Mouse (Mus musculus): Measurements from ENCODE around the gene Tmem79. TPM values are rescaled to one million over a fixed set of nuclear protein-coding genes. Genes with fewer than 3 reads are reported as not detected.
"Not testable (repeated sequence)": the region's sequence is repeated elsewhere in the genome, so short reads cannot be mapped to it uniquely, and the experiment has no call there.

Gene Tmem79
- polyA plus RNA-seq (2016; fragmentation: Nextera tagmentation; extraction: Ambion mirVana): 1.6 and 2.0 TPM in 2 replicates

GRCm38 (mm10) chr3:88336058-88337013 is at the start of gene Tmem79, which contains the start of gene Smg5:
TSS of gene Tmem79 (minus strand) at chr3:88336148.
TSS of gene Smg5 (plus strand) at chr3:88336260.
- WGBS (ENCODE audit: insufficient replicate concordance): 1% methylated on average over 56 of the region's 66 CpGs
- Histone ChIP-seq H3K4me3 (peak within 1 kb of the TSS; percentile 80), H3K4me2 (peak within 1 kb of the TSS; percentile 81), H3K27ac (peak within 1 kb of the TSS; percentile 96), H3K27me3 (replicated peaks) (peaks cover 6% of the 10 kb centered on the region; the same call in 1 of the 2 replicates), H3K36me3 (peaks cover 18% of the 10 kb centered on the region), H3K9ac (peak within 1 kb of the TSS; percentile 89), H3K9me3 (replicated peaks) (no peaks in the 10 kb centered on the region), H3K4me1 (peaks cover 66% of the 10 kb centered on the region)
- peak; percentile 88 for ATAC-seq

GRCm38 (mm10) chr3:88384364-88384763 is 48.4 kb upstream of the Tmem79 start, which contains the start of gene Bglap:
TSS of gene Bglap (minus strand) at chr3:88384464.
- Histone ChIP-seq H3K27ac (no peak within 1 kb of the TSS), H3K27me3 (replicated peaks) (peaks cover 5% of the 10 kb centered on the region; the same call in 1 of the 2 replicates), H3K9ac (no peak within 1 kb of the TSS), H3K4me1 (peaks cover 12% of the 10 kb centered on the region), H3K4me3 (no peak within 1 kb of the TSS), H3K36me3 (no peaks in the 10 kb centered on the region), H3K4me2 (no peak within 1 kb of the TSS), H3K9me3 (replicated peaks) (no peaks in the 10 kb centered on the region)
- 75% methylated on average over 5 of the region's 5 CpGs for WGBS (ENCODE audit: insufficient replicate concordance)
- no peak for ATAC-seq

- H3K4me2 ChIP-seq: peak overlapping the region; percentile 54; the same call in 1 of the 2 replicates
- ATAC-seq: peak; percentile 11; the same call in 1 of the 2 replicates
- WGBS (ENCODE audit: insufficient replicate concordance): 19% methylated on average over 3 of the region's 7 CpGs
Measured at GRCm38 (mm10) chr3:88382383-88382782, 46.4 kb upstream of the Tmem79 start.

GRCm38 (mm10) chr3:88381389-88382315 is 45.7 kb upstream of the Tmem79 start:
- not testable (repeated sequence) for H3K27ac ChIP-seq; H3K4me3 ChIP-seq; H3K9ac ChIP-seq; H3K9me3 ChIP-seq (replicated peaks); H3K27me3 ChIP-seq (replicated peaks); H3K36me3 ChIP-seq
- WGBS (ENCODE audit: insufficient replicate concordance): 12% methylated on average over 20 of the region's 22 CpGs
- peak; percentile 84 for ATAC-seq
- Histone ChIP-seq H3K4me2 (peak overlapping the region; percentile 54), H3K4me1 (peaks cover 13% of the 10 kb centered on the region)

More at GRCm38 (mm10) chr3:88382383-88382782, 46.4 kb upstream of the Tmem79 start:
- peaks cover 12% of the 10 kb centered on the region for H3K4me1 ChIP-seq
- not testable (repeated sequence) for H3K27me3 ChIP-seq (replicated peaks); H3K9ac ChIP-seq; H3K36me3 ChIP-seq; H3K4me3 ChIP-seq; H3K27ac ChIP-seq; H3K9me3 ChIP-seq (replicated peaks)

GRCm38 (mm10) chr3:88378599-88378998 is 42.7 kb upstream of the Tmem79 start, which contains the start of gene Bglap2:
TSS of gene Bglap2 (minus strand) at chr3:88378699.
- H3K27ac ChIP-seq; H3K4me2 ChIP-seq; H3K4me3 ChIP-seq; H3K9me3 ChIP-seq (replicated peaks); H3K36me3 ChIP-seq; ATAC-seq; H3K27me3 ChIP-seq (replicated peaks); H3K9ac ChIP-seq: not testable (repeated sequence)
- H3K4me1 ChIP-seq: peaks cover 20% of the 10 kb centered on the region
- WGBS (ENCODE audit: insufficient replicate concordance): 60% methylated on average over 5 of the region's 5 CpGs

- H3K4me3 ChIP-seq; H3K36me3 ChIP-seq; H3K9me3 ChIP-seq (replicated peaks); H3K27me3 ChIP-seq (replicated peaks); H3K9ac ChIP-seq; H3K27ac ChIP-seq: not testable (repeated sequence)
- ATAC-seq: peak; percentile 14; the same call in 1 of the 2 replicates
- WGBS (ENCODE audit: insufficient replicate concordance): 33% methylated on average over 7 of the region's 7 CpGs
- Histone ChIP-seq H3K4me1 (peaks cover 13% of the 10 kb centered on the region), H3K4me2 (peak overlapping the region; percentile 49; the same call in 1 of the 2 replicates)
Measured at GRCm38 (mm10) chr3:88376644-88377043, 40.7 kb upstream of the Tmem79 start.

- peak; percentile 85 for ATAC-seq
- peak overlapping the region; percentile 21; the same call in 1 of the 2 replicates for H3K4me3 ChIP-seq
- not testable (repeated sequence) for H3K9ac ChIP-seq; H3K9me3 ChIP-seq (replicated peaks); H3K27ac ChIP-seq; H3K27me3 ChIP-seq (replicated peaks); H3K4me1 ChIP-seq; H3K36me3 ChIP-seq
- H3K4me2 ChIP-seq: peak overlapping the region; percentile 49
- WGBS (ENCODE audit: insufficient replicate concordance): 14% methylated on average over 19 of the region's 19 CpGs
Measured at GRCm38 (mm10) chr3:88375750-88376626, 40.0 kb upstream of the Tmem79 start.

GRCm38 (mm10) chr3:88372643-88373042 is 36.7 kb upstream of the Tmem79 start, which contains the start of gene Bglap3:
TSS of gene Bglap3 (minus strand) at chr3:88372743.
- H3K4me1 ChIP-seq: not testable (repeated sequence)

GRCm38 (mm10) chr3:88368511-88368910 is 32.6 kb upstream of the Tmem79 start:
- WGBS (ENCODE audit: insufficient replicate concordance): 71% methylated on average over 7 of the region's 7 CpGs
- not testable (repeated sequence) for H3K4me2 ChIP-seq; H3K4me3 ChIP-seq; H3K27ac ChIP-seq; H3K9ac ChIP-seq; H3K36me3 ChIP-seq; H3K9me3 ChIP-seq (replicated peaks); ATAC-seq
- peaks cover 31% of the 10 kb centered on the region for H3K27me3 ChIP-seq (replicated peaks)
- peaks cover 35% of the 10 kb centered on the region for H3K4me1 ChIP-seq

More at GRCm38 (mm10) chr3:88372643-88373042, 36.7 kb upstream of the Tmem79 start, which contains the start of gene Bglap3:
- not testable (repeated sequence) for H3K4me3 ChIP-seq; H3K36me3 ChIP-seq; H3K9me3 ChIP-seq (replicated peaks); H3K27ac ChIP-seq; H3K4me2 ChIP-seq; ATAC-seq; H3K9ac ChIP-seq; H3K27me3 ChIP-seq (replicated peaks)
- WGBS (ENCODE audit: insufficient replicate concordance): 76% methylated on average over 9 of the region's 9 CpGs

- H3K36me3 ChIP-seq; ATAC-seq; H3K27ac ChIP-seq; H3K9me3 ChIP-seq (replicated peaks); H3K9ac ChIP-seq; H3K4me3 ChIP-seq: not testable (repeated sequence)
- Histone ChIP-seq H3K27me3 (replicated peaks) (peaks cover 31% of the 10 kb centered on the region), H3K4me2 (peak overlapping the region; percentile 64), H3K4me1 (peaks cover 45% of the 10 kb centered on the region)
- WGBS (ENCODE audit: insufficient replicate concordance): 39% methylated on average over 3 of the region's 7 CpGs
Measured at GRCm38 (mm10) chr3:88367517-88367916, 31.6 kb upstream of the Tmem79 start.

Data from liver, embryonic 12.5 days (tissue).